13 mouse cellular contexts compared by ENCODE assay signal in the genomic region with DNA sequence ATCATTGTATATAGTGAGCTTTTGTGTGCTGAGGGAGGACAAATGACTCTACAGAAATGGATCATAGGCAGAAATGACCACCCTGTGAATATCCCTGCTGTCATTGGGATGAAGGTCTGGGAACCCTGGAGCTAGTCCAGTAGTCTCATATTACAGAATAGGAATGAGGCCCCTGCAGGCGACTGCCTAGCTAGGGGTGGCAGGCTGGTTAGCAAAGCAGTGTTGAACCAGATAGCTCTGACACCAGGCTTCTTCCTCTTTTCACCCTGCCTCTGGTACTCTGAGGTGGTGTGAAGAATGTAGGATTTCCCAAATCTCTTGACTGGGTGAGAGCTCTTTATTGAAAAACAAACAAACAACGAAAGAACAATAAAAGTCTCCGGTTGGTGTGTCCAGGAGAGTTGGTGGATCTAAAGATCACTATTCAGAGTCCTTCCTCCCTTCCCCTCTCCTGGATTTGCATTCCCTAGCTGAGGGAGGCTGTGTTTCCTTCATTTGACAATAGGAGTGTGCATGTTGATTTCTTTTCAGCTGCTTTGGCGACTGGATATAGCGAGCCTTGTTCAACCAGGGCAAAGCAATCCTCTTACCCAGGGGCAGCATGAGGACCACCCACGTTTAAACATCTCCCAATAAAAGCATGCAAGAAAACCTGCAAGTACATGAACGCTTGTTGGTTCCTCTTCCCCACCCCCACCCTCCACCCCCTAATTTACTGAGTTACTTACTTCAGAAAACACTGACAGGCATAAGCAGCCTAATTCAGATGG. TPM values are rescaled to one million over a fixed set of nuclear protein-coding genes. Genes with fewer than 3 reads are reported as not detected.
DNase-seq lines count a peak whose midpoint lies in the region; ATAC-seq lines count a peak whose summit lies in the region.
"Had no signal": no experiment of that assay in that cellular context is flagged by ENCODE, and none has a peak within 500 bp of the region (broad histone marks: within the 10 kb centered on the region; RNA-seq: fewer than 3 reads in every experiment).

No protein-coding gene starts in this region.

- H3K4me1 ChIP-seq in heart, embryonic 12.5 days (replicated peaks): peaks cover 18% of the 10 kb centered on the region
- H3K4me1 ChIP-seq in neural tube, embryonic 13.5 days (replicated peaks): peaks cover 21% of the 10 kb centered on the region
- H3K4me1 ChIP-seq in midbrain, embryonic 14.5 days (ENCODE audit: control insufficient read depth, insufficient read depth, low read length): peaks cover 9% of the 10 kb centered on the region

- DNase-seq in heart, adult 8-10 months (ENCODE audit: low spot score): no peak
- DNase-seq in neural tube, embryonic 10.5 days (ENCODE audit: extremely low spot score, low spot score): no peak
- DNase-seq in forelimb bud, embryonic 11.5 days (ENCODE audit: low read depth, low spot score): peak; percentile 51
- DNase-seq in midbrain, embryonic 14.5 days: peak; percentile 45
- DNase-seq in layer of hippocampus, postnatal 10 days (ENCODE audit: low spot score in 2 of 2): no peak
- DNase-seq in adrenal gland, postnatal 25 days: no peak
- DNase-seq: cerebellum, adult 18-20 months; gastrocnemius, postnatal 25 days; lung, postnatal 14 days had no signal

- no peak overlapping the region for H3K9ac ChIP-seq in heart, embryonic 12.5 days
- H3K9ac ChIP-seq in neural tube, embryonic 13.5 days: no peak overlapping the region
- no peak overlapping the region for H3K9ac ChIP-seq in midbrain, embryonic 14.5 days (replicated peaks; ENCODE audit: low read length)

- H3K4me3 ChIP-seq in heart, embryonic 12.5 days: no peak overlapping the region
- no peak overlapping the region for H3K4me3 ChIP-seq in neural tube, embryonic 13.5 days
- no peak overlapping the region for H3K4me3 ChIP-seq in midbrain, embryonic 14.5 days (replicated peaks; ENCODE audit: low read depth, low read length)

- WGBS in heart, embryonic 12.5 days: 30% methylated on average over 7 of the region's 7 CpGs
- 10% methylated on average over 7 of the region's 7 CpGs for WGBS in neural tube, embryonic 13.5 days
- 6% methylated on average over 7 of the region's 7 CpGs for WGBS in midbrain, embryonic 14.5 days

- no peaks in the 10 kb centered on the region for H3K9me3 ChIP-seq in heart, embryonic 12.5 days (replicated peaks)
- no peaks in the 10 kb centered on the region for H3K9me3 ChIP-seq in neural tube, embryonic 13.5 days
- H3K9me3 ChIP-seq in midbrain, embryonic 14.5 days (ENCODE audit: control insufficient read depth, low read length): no peaks in the 10 kb centered on the region

- no peak overlapping the region for H3K4me2 ChIP-seq in heart, embryonic 12.5 days
- H3K4me2 ChIP-seq in neural tube, embryonic 13.5 days: no peak overlapping the region
- peak overlapping the region; percentile 15; the same call in 1 of the 2 replicates for H3K4me2 ChIP-seq in midbrain, embryonic 14.5 days (ENCODE audit: low read length)

- no peak overlapping the region; the same call in 1 of the 2 replicates for H3K27ac ChIP-seq in heart, embryonic 12.5 days (ENCODE audit: poor library complexity, severe bottlenecking)
- 0 out of 2 replicates have a peak overlapping the region, but pooled peaks have one; percentile 4 for H3K27ac ChIP-seq in neural tube, embryonic 13.5 days (replicated peaks)
- H3K27ac ChIP-seq in midbrain, embryonic 14.5 days (replicated peaks; ENCODE audit: low read depth, low read length): no peak overlapping the region

- no peaks in the 10 kb centered on the region for H3K27me3 ChIP-seq in heart, embryonic 12.5 days (replicated peaks)
- H3K27me3 ChIP-seq in neural tube, embryonic 13.5 days: no peaks in the 10 kb centered on the region
- no peaks in the 10 kb centered on the region for H3K27me3 ChIP-seq in midbrain, embryonic 14.5 days (ENCODE audit: control insufficient read depth, insufficient read depth, low read length)

- 0 out of 2 replicates have a peak, but pooled peaks have one; percentile 29 for ATAC-seq in heart, embryonic 12.5 days (ENCODE audit: insufficient number of reproducible peaks, low FRiP score)
- no peak for ATAC-seq in neural tube, embryonic 13.5 days (ENCODE audit: low read depth)
- peak; percentile 40; the same call in 1 of the 2 replicates for ATAC-seq in midbrain, embryonic 14.5 days (ENCODE audit: low FRiP score, low TSS enrichment)

- no peaks in the 10 kb centered on the region for H3K36me3 ChIP-seq in heart, embryonic 12.5 days
- no peaks in the 10 kb centered on the region for H3K36me3 ChIP-seq in neural tube, embryonic 13.5 days
- H3K36me3 ChIP-seq in midbrain, embryonic 14.5 days (ENCODE audit: control insufficient read depth, insufficient read depth, low read length): no peaks in the 10 kb centered on the region

RNA-seq across cellular contexts. Expression of a gene that starts 26.1 kb away (rescaled TPM):
- polyA plus RNA-seq in heart, embryonic 12.5 days (2016; fragmentation: Nextera tagmentation; extraction: Ambion mirVana): not detected in 2 replicates
- total RNA-seq in heart, adult 8-10 months (2022): not detected
- polyA plus RNA-seq in neural tube, embryonic 13.5 days (2015; fragmentation: Nextera tagmentation; extraction: Ambion mirVana): not detected in 2 replicates
- polyA plus RNA-seq in midbrain, embryonic 14.5 days (2014; fragmentation: Nextera tagmentation; extraction: Ambion mirVana): not detected in 2 replicates
- not detected for total RNA-seq in layer of hippocampus, postnatal 10 days (2021)
- total RNA-seq in adrenal gland, postnatal 25 days (2021): not detected in 2 replicates
- total RNA-seq: gastrocnemius, postnatal 25 days; layer of hippocampus, postnatal 25 days had no signal
- polyA plus RNA-seq: stomach, embryonic 16.5 days had no signal

Comparison
In these comparisons a context has a peak if more than half of its experiments do, and no peak if none do; other contexts are left out.
1. DNase-seq: peak in forelimb bud, embryonic 11.5 days (single experiment) and midbrain, embryonic 14.5 days (single experiment); none in heart, adult 8-10 months (single experiment), neural tube, embryonic 10.5 days (single experiment), layer of hippocampus, postnatal 10 days (0 of 2) and adrenal gland, postnatal 25 days (single experiment).